Mouse (Mus musculus) right cerebral cortex, postnatal 4 days (tissue): ENCODE measurements around the gene Ilvbl.
"Not testable (repeated sequence)": the region's sequence is repeated elsewhere in the genome, so short reads cannot be mapped to it uniquely, and the experiment has no call there.

Experiments
- DNase-seq: peaks from one replicate; pipeline ENCODE4 v3.0.0-alpha.2; 2022

Ilvbl gene

GRCm38 (mm10) chr10:78591406-78592328 lies 17.5 kb downstream of the Ilvbl start, which contains the start of gene Syde1:
Gene Syde1 (minus strand): TSS chr10:78591964.
- no peak for DNase-seq

- no peak for DNase-seq
Observed at GRCm38 (mm10) chr10:78592856-78593379, 18.8 kb downstream of the Ilvbl start.

GRCm38 (mm10) chr10:78593736-78594135 lies 19.6 kb downstream of the Ilvbl start:
- DNase-seq, result no peak

- no peak for DNase-seq
Observed at GRCm38 (mm10) chr10:78594157-78594556, 20.0 kb downstream of the Ilvbl start.

DNA sequence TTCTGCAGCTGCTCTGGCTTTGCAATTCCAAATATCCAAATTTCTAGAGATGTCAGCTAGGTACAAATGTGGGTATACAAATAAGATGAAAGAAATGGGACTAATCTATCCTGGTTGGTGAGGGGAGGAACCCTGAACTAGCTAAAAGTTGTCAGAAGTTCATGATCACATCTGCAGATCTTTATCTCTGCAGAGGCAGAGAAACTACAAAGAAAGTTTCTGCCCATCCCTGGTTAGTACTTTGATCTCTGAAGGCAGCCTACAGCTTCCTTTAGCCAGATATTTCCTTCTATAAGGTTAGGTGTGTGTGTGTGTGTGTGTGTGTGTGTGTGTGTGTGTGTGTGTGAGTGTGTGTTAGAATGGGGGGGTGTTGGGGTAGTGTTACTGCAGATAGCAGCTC lies 20.4 kb downstream of the Ilvbl start:
- DNase-seq, result no peak

DNA sequence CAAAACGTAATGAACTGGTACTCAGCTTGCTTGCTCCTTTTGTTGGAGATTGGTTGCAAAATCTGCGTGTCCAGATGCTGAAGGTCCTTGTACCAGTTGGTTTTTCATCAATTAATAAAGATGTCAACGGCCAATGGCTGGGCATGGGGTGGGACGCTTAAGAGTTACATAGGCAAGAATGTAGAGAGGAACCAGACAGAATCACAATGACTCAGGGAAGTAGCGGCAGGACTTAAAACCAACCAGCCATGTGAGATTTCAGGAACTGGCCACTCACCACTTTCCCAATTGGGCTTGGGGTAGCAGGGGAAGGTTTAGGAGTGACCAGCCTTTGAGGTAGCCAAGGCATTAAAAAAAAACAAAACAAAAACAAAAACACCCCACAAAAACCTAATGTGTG lies 25.7 kb downstream of the Ilvbl start:
- DNase-seq, result no peak

- DNase-seq, result peak; percentile 28
Observed at GRCm38 (mm10) chr10:78605080-78605479, 30.9 kb downstream of the Ilvbl start.

DNA sequence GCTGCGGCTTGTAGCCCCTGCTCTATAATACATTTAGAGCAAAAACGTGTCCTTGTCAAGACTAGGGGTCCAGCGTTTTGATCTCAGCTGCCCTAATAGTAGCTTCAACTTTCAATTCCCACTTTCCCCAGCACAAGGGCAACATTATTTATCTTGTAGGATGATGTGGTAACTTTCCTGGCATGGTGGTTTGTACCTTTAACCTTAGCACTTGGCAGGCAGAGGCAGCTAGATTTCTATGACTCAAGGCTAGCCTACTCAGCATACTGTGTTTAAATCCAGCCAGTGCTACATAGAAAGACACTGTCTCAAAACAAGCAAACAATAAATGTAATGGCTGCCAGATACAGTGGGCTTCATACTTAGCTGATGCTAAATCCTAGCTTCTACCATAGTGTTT lies 33.5 kb downstream of the Ilvbl start:
- DNase-seq, result no peak

DNA sequence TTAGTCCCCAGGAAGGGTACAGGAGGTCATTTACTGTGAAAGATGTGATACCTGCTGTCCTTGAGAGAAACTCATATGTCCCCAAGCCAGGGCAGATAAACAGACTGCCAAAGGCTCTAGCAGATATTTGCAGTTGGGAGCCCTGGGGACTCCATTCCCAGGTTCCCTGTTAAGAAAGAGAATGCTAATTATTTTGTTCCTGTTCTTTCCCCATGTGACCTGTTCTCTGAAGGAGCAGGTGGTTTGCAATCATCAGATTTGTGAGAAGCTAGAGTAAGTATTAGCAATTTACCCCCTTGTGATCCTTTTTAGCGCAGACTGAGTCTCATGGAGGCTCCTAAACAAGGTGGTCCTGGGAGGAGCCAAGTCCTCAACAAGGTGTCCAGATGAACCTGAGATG lies 43.8 kb downstream of the Ilvbl start, which contains the start of gene Olfr1357:
TSS of gene Olfr1357 (minus strand) at position 101 of the 400 bp plus-strand sequence.
- DNase-seq, result no peak

DNA sequence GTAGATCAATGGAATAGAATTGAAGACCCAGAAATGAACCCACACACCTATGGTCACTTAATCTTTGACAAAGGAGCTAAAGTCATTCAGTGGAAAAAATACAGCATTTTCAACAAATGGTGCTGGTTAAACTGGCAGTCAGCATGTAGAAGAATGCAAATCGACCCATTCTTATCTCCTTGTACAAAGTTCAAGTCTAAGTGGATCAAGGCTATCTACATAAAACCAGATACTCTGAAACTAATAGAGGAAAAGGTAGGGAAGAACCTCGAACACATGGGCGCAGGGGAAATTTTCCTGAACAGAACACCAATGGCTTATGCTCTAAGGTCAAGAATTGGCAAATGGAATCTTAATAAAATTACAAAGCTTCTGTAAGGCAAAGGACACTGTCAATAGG lies 49.0 kb downstream of the Ilvbl start:
- not testable (repeated sequence) for DNase-seq

GRCm38 (mm10) chr10:78630194-78630593 lies 56.0 kb downstream of the Ilvbl start:
- DNase-seq, result peak; percentile 64

- peak; percentile 26 for DNase-seq
Observed at GRCm38 (mm10) chr10:78632311-78632710, 58.2 kb downstream of the Ilvbl start.
